ENCODE assay signal across 21 mouse cellular contexts in genomic region chr10:58227798-58228197, GRCm38 (mm10). TPM values are rescaled to one million over a fixed set of nuclear protein-coding genes. Genes with fewer than 3 reads are reported as not detected.
"Had no signal": no experiment of that assay in that cellular context is flagged by ENCODE, and none has a peak within 500 bp of the region (broad histone marks: within the 10 kb centered on the region; RNA-seq: fewer than 3 reads in every experiment).

No protein-coding gene starts in this region.

RNA-seq across cellular contexts. Expression of gene AW822073, which starts 3.1 kb away (rescaled TPM):
- total RNA-seq: layer of hippocampus, adult 2 months; layer of hippocampus, postnatal 25 days; left cerebral cortex, adult 18-20 months; left cerebral cortex, postnatal 25 days; monocyte, adult 5-6 weeks; neutrophil, adult 5-6 weeks had no signal
- polyA plus RNA-seq: intestine, embryonic 16.5 days; kidney, embryonic 14.5 days; kidney, postnatal 0 days; large intestine, adult 2 months; limb, embryonic 10.5 days; limb, embryonic 13.5 days; liver, embryonic 12.5 days; liver, embryonic 15.5 days; lung, embryonic 16.5 days; midbrain, embryonic 10.5 days; midbrain, embryonic 13.5 days; midbrain, embryonic 16.5 days; myocyte; neural tube, embryonic 13.5 days; stomach, embryonic 16.5 days had no signal

RNA-seq across cellular contexts. Expression of gene Duxf3, which starts 4.7 kb away (rescaled TPM):
- total RNA-seq: layer of hippocampus, adult 2 months; layer of hippocampus, postnatal 25 days; left cerebral cortex, adult 18-20 months; left cerebral cortex, postnatal 25 days; monocyte, adult 5-6 weeks had no signal
- polyA plus RNA-seq: intestine, embryonic 16.5 days; kidney, embryonic 14.5 days; kidney, postnatal 0 days; large intestine, adult 2 months; limb, embryonic 10.5 days; limb, embryonic 13.5 days; liver, embryonic 12.5 days; liver, embryonic 15.5 days; lung, embryonic 16.5 days; midbrain, embryonic 10.5 days; midbrain, embryonic 13.5 days; midbrain, embryonic 16.5 days; myocyte; neural tube, embryonic 13.5 days; stomach, embryonic 16.5 days had no signal

RNA-seq across cellular contexts. Expression of gene Gm4981, which starts 8.7 kb away (rescaled TPM):
- total RNA-seq: layer of hippocampus, adult 2 months; layer of hippocampus, postnatal 25 days; left cerebral cortex, adult 18-20 months; left cerebral cortex, postnatal 25 days; monocyte, adult 5-6 weeks had no signal
- polyA plus RNA-seq: intestine, embryonic 16.5 days; kidney, embryonic 14.5 days; kidney, postnatal 0 days; large intestine, adult 2 months; limb, embryonic 10.5 days; limb, embryonic 13.5 days; liver, embryonic 12.5 days; liver, embryonic 15.5 days; lung, embryonic 16.5 days; midbrain, embryonic 10.5 days; midbrain, embryonic 13.5 days; midbrain, embryonic 16.5 days; myocyte; neural tube, embryonic 13.5 days; stomach, embryonic 16.5 days had no signal
